Mouse (Mus musculus) urinary bladder, postnatal 14 days (tissue): ENCODE measurements around the gene Mmp15.

Source experiments
- DNase-seq: peaks from one replicate; pipeline ENCODE4 v3.0.0; 2021; ENCODE audit warnings: low spot score

The Mmp15 gene

DNA sequence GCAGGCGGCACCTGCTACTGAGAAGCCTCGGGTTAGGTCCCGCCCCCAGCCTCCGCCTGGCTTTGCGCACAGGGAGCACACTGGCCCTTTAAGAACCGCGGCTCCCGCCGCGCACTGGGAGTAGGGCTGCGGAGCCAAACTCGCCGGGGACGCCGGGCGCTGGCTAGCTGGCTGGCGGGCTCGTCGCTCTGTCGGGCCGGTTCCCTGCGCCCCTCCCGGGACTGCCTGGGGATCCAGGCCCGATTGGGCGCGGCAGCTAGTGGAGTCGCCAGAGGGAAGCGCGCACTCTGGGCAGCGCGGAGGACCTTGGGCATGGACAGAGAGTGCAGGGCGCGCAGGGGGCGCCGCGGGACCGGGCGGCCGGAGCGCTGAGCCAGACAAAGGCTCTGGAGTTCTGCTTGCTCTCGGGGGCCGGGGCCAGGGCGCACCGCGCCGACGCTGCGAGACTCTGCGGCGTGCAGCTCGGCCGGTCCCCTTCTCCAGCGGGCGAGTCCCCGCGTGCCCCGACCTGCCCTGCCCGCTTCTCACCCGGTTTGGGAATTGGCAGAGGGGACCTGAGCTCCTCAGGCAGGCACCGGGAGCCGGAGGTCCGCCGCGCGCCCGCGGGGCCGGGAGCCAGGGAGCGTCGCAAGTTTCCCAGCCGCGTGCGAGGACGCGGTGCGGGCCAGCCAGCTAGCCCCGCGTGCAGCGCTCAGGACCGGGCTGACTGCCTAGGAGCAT is at the start of gene Mmp15:
Gene Mmp15, plus strand, starts transcription at position 118 of the 720 bp plus-strand sequence.
- DNase-seq: peak; percentile 82

DNA sequence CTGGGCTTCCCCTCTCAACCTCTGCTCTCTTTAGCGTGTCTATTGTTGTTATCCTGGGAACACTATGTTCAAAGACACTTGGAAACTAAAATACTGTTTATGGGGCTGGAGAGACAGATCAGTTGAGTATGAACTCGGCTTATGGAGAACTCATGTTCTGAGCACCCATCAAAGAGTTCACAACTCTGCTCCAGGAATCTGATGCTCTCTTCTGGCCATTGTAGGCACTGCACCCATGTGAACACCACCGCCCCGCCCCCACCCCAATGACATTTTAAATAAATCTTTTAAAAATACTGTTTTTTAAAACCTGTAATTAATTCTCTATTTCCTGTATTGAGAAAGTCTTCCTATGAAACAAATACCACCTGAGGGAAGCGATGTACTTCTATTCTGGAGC is 49.7 kb upstream of the Mmp15 start:
- peak; percentile 41 for DNase-seq

DNA sequence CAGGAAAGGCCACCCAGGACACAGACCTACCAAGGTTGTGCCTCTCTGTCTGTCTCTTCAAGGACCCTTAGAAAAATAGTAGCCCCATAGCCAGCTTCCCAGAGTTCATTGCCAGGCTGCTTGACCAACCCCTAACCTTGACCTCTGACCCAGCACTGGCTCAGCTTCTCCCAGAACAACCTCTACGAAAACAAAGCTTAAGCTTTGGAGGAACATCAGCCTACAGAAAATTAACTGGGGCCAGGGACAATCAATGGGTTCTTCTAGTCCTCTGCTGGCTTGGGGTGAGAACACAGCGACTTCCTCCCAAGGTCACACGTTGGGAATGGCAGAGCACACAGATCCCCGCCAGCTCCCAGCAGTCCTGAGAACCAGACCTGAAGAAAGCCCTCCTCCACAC is 46.5 kb upstream of the Mmp15 start:
- no peak for DNase-seq

DNA sequence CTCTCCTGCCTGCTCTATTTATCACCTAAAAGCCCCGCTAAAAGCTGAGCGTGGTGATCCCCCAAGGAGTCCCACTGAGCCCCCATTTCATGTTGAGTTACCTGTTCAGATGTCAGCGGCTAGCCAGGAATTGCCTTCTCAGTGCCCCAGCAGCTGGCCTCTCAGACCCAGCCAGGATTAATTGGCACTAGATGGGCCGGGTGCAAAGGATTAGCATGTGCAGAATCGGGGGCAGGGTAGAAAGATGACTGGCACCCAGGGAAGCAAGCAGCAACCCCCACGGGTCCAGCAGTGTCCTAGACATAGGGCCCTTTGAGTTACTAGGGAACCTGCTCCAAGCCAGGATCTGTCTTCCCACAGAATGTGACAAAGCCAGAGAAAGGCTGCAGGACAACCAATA is 45.6 kb upstream of the Mmp15 start, which contains the start of gene Cngb1:
Gene Cngb1, minus strand, starts transcription at position 155 of the 400 bp plus-strand sequence.
- DNase-seq: no peak

DNA sequence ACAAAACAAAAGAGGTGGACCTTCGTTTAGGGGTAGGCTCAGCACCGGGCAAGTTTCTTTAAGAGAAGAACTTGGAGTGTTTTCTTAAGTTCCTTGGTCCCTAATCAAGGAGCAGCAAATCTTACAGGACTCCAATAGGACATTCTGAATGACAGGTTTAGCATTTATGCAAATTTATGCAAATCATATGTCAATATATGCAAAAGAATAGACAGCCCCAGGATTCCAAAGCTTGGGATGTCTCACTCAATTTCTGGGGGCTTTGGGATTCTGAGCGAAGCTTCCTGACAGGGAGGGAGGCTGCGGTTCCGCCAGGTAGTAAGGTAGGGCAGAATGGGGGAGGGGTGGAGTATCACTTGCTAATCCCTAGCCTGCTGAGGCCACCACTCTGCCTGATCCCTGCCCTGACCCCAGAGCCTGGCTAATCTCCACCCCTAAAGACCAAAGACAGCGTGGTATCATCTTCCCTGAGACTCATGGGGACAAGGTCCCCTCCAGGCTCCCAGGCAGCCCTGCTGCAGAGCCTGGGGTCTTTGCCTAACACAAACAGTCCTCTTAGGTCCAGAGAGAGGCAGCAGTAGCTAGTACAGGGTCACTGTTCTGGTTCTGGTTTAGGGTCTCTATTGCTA is 41.6 kb upstream of the Mmp15 start, which contains the start of gene Tepp:
Gene Tepp, plus strand, starts transcription at position 225 of the 629 bp plus-strand sequence.
- DNase-seq: no peak

DNA sequence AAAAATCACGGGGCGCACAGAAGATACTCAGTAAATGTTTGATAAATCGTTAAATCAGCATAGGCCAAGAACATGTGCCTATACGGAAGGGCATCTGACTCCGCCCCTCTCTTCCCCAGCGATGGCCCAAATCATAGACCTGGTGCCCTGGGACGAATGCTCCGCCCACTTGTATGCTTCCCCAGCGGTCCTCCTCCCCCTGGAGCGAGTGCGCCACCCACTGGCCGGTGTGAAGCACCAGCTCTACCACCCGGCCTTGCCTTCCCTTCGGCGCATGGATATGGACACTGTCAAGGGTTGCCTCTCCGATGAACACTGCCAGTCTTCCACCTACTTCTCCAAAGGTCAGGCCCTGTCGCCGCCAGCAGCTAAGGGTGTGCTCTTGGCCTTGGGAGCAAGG is 39.2 kb upstream of the Mmp15 start:
- DNase-seq: no peak

DNA sequence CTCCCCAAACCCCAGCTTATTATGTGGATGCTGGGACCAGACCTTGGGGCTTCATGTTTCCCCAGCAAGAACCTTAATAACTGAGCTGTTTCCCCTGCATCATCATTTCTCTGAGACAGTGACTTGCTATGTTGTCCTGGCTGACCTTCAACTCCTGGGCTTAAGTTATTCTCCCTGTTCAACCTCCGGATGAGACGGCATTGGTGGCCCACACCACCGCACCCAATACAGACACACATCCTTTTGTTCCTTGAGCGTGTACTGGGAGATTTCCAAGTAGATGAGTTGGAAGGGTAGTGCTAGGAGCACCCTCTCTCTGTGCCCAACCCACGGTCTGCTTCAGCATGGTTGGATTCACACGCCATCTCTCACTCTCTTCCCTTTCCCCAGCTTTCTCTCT is 38.2 kb upstream of the Mmp15 start:
- no peak for DNase-seq

DNA sequence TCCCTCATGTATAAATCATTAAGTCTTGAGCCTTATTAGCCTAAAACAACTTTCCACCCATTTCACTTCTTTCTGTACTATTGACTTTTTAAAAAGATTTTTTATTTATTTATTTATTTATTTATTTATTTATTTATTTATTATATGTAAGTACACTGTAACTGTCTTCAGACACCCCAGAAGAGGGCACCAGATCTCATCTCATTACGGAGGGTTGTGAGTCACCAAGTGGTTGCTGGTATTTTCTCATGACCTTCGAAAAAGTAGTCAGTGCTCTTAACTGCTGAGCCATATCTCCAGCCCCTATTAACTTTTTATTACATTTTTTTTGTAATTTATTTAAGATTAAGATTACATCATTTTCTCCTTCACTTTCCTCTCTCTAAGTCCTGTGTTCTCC is 37.4 kb upstream of the Mmp15 start:
- DNase-seq: no peak

DNA sequence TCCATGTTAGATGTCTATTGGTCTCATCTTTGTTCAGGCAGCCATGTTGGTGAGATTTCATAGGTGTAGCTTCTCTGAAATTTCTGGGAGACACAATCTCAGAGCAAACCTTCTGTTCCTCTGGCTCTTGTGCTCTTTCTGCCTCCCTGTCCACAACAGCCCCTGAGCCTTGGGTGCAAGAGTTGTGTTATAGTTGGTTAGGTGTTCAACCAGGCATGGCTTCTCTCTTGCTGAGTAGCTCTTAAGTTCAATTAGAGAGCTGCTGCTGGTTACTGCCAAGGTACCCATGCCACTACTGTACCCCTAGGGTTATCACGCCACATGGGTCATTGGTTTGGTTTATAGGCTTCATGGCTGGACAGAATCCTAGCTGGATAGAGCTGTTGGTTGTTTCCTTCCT is 36.7 kb upstream of the Mmp15 start:
- DNase-seq: no peak

DNA sequence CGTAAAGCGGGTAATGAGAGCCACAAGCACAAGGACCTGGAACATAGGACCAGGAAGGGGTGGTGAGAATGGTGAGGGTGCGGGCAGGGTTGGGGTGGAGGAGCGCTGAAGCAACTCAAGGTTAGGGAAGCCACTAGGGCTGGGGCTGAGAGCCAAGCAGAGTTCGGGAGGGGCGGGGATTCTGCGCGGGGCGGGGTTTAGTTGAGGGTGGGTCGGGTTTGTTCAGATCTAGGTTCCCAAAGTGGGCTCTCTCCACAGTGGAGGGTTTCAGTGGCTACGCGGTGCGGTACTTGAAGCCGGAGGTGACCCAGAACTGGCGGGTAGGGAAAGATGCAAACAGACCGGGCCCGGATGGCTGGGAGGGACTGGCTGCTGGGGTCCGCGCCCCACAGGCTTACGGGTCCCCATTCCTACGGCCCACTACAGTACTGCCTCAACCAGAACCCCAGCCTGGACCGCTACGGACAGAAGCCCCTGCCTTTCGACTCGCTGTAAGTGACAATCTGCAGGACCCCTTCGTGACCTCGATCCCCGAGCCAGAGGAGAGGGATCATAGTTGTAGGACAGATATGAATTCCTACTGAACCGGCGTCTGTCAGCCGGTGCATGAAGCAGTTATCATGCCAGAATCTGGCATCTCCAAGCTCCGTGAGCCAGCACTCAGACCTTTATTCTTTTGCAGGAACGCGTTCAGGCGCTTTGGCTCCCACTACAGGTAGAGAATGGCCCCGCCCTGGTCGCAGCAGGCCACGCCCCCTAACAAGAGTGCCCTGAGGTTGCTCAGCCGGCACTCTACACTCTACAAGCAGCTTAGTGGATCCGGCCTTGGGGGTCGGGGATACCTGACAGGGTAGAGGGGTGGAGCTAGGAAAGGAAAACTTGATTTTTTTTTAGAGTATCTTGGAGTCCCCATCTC is 31.6 kb upstream of the Mmp15 start:
- DNase-seq: peak; percentile 84

DNA sequence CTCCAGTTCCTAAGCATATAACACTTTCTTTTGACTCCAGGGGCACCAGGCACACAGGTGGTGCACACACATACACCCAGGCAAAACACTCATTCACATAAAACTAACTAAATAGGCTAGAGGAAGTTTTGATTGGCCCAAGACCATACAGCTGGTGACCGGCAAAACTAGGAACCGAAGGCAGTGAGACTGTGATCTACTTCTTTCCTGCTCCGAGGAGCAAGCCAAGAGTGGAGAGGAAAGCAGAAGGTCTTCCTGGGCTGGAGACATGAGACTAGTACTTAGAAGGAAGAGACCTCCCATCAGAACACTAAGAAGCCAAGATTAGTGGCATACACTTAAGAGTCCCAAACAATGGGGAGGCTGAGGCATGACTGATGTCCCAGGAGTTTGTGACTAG is 28.9 kb upstream of the Mmp15 start:
- DNase-seq: no peak

DNA sequence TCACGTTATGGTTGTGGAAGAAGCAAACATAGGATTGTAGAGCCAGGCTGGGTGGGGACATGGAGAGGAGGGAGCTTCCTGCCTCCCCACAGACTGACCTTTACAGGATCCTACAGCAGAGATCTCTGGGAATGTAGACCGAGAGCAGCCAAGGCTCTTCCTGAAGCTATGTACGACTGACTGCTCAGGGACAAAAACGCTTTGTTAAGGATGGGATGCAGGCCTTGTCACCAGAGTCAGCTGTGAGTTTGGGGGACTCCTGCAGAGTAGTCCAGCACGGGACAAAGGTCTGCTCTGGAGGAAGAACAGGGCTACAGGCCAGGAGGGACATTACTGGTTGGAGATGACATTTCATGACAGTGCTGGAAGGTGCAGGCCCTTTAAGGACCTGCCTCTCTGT is 27.4 kb upstream of the Mmp15 start:
- DNase-seq: no peak

DNA sequence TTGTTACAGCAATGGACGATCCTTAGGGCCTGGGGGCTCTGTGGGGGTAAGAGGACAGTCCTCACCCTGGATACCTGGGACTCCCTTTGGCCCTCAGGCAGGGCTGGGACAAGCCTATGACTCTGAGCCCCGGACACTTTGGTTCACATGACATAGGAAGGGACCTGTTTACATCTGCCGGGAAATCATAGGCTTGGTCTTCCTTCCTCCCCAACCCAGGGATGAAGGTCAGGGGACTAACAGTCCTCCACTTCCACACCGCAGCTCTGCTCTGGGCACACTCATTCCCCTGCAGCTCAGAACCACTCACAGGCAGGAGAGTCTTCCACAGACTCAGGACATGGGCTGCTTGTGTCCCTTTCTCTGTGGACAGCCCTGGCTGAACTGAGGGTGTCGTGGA is 25.2 kb upstream of the Mmp15 start:
- no peak for DNase-seq

DNA sequence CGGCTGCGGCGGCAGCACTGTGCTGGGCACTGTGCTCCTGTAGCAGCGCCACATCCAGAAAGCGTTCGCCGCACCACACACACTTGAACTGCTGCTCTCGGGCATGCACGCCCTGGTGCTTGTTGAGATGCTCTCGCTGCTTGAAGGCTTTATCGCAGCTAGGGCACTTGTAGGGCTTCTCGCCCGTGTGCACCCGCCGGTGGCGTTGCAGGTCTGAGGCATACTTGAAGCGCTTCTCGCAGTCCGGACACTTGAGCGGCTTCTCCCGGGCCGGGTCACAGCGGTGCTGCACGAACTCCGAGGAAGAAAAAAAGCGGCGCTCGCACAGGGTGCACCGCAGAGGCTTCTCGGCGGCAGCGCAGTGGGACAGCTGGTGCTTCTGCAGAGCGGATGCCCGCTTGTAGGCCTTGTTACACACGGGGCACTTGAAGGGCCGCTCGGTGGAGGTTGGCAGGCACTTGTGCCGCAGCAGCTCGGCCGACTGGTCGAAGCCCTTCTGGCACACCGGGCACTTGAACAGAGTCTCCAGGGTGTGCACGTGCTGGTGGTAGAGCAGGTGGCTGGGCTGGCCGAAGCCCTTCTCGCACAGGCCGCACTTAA is 24.1 kb upstream of the Mmp15 start:
- no peak for DNase-seq

DNA sequence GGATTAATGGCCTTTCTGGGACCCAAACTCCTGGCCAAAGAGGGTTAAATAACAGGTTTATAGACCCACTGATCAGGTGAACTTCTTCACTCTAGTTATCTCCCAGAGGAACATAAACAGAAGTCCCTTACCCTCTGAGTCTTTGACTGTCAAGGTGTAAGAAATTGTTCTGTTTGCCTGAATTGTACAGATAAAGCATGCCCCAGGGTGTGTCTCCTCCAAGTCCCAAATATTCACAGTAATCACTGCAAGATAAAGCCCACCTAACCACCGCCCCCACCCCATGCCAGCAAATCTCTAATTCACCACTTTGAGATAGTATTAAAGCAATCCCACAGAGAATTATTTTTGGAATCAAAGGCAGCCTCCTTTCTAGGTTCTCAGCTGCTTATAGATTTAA is 21.7 kb upstream of the Mmp15 start:
- no peak for DNase-seq

DNA sequence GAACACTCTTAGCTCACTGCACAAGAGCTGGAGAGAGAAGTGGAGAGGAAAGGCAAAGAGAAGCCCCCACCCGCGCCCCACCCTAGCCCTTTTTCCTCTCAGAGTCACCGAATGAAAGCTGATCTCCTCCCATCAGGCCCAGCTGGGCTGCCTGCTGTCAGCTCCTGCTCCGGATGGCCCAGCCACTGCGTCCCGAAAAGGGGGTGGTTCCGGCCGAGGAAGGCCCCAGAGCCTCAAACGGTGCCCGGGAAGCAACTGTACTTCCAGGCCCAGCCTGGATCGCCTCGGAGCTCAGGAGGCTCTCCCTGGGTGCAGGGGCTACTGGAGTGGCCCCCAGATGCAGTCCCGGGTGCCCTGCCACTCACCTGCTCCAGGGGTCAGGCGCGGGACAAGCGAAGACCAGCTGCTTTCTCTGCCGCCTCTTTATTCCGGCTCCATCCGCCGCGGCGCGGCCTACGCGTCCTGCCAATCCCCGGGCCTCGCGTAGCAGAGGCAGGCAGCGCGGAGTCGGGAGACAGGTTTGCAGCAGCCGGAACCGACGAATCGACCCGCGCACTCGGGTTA is 20.8 kb upstream of the Mmp15 start:
- DNase-seq: peak; percentile 65

DNA sequence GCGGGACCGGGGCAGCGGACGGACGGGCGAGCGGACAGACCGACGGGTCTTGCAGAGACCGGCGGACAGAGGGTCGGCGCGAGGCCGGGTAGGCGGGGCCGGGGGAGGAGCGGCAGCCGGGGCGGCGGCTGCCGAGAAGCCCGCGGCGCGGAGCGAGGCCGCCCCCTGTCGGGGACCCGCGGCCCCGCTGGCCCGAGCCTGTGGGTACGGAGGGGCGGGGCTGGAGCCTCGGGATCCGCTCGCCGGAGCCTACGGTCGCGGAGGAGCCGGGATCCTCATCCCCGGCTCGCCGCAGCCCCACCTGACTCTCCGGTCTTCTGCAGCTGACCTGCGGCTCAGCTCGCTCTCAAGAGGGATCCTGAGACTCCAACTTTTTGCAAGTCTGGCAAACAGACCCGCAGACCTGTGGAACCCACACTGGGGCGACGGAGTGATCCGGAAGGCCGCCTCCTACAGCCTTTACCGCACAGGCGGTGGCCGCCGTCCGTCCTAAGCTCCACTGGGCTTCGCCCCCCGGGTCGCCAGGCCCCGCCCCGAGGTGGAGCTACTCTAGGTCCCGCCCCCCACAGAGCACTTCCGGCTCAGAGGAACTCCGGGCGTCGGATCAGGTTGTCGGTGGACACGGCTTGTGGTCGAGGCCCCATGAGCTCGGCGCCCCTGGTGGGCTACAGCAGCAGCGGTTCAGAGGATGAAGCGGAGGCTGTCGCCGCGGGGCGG is 20.2 kb upstream of the Mmp15 start, which contains the start of the genes Zfp319 and Usb1:
Gene Zfp319, minus strand, starts transcription at position 231 of the 717 bp plus-strand sequence.
Gene Usb1, plus strand, starts transcription at position 565 of the 717 bp plus-strand sequence.
- DNase-seq: peak; percentile 95

DNA sequence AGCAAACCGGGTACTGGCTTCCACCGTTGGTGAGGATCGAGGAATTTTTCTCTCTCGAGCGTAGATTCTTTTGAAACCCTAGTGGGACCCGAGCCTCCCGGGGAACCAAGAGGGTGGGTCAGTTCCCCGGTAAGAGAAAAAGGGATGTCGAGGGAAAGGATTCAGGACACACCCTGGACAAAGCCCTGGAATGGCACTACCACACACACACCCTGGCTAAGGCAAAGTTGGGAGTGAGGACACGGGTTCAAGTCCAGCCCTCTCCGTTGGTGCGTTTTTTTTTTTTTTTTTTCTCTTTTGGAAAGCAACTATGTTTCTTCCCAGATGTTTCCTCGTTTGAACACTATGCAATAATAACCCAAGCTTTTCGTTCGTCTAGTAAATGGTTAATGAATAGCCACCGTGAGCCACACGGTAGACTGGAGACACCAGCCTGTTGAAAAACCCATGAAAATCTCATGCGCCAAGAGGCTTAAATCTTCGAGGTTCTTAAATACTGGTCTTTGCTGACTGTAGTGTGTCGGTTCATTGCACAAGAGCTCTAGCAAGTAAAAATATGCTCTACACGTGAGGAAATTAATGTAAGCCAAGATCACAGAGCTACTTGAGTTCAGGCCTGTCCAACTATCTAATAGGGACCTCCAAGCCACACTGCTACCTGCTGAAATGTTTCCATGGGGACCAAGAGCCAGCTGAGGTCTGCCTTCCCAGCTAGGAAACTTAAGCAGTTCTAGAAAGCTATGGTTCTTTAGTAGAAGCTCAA is 19.4 kb upstream of the Mmp15 start:
- no peak for DNase-seq

DNA sequence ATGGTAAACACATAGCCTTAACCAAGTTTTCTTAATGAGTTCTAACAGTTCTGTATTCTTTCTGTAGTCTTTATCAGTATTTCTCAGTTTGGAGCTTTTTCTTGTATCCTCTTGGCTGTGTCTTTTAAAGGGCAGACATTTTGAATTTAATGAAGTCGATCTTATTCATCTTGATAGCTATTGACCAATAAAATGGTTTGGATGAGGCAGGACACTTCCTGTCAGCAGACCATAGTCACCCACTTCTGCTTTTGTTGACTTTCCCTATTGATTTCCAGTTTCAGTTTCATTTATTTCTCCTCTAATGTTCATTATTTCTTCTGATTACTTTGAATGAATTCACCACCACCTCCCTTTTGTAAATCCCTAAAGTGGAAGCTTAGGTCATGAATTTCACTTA is 16.4 kb upstream of the Mmp15 start:
- DNase-seq: no peak

DNA sequence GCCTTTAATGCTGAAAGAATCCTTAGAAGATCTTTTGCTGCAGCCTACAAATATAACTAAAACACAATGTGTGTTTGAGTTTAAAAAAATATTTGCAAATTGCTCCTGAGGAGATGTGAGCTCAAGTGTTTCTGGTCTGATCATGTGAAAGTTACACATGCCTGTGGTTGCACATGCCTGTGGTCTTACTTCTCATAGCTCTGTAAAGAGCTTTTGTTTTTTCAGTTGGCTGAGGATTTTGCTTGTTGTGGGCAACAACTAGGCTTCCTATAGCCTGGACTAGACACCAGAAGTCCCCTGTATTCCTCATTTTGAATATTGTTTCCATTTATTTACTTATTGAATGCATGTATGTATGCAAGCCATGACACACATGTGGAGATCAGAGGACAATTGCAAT is 15.7 kb upstream of the Mmp15 start:
- DNase-seq: no peak
